Mouse (Mus musculus) hindbrain, embryonic 16.5 days (tissue): ENCODE data around the gene Lax1. TPM values are rescaled to one million over a fixed set of nuclear protein-coding genes. Genes with fewer than 3 reads are reported as not detected.

Experiments
- microRNA-seq: library from miRNA; unstranded; fragments of <30 nt; microRNA quantifications from one replicate; pipeline ENCODE4, GENCODE M21; 2017
- polyA plus RNA-seq: library from polyadenylated mRNA; unstranded; fragments of >200 nt; fragmentation: Nextera tagmentation; extraction: Ambion mirVana; gene quantifications from 2 replicates; pipeline ENCODE4 v1.2.1, GENCODE M21; 2015

Lax1 gene
- polyA plus RNA-seq, 1 experiment from 2014 or later, result not detected

Small RNAs within 50 kb of the gene (microRNA-seq; reads per million reads assigned to microRNA genes)
- gene Mir6903, result 1.2 reads per million

Other genes starting within 250 kb of the Lax1 start
- 325 and 332 TPM in 2 replicates for gene Snrpe, start 79.8 kb downstream of the Lax1 start, polyA plus RNA-seq
- not detected in 2 replicates for gene Zbed6, start 29.2 kb downstream of the Lax1 start, polyA plus RNA-seq
- gene Gm38394, start 28.8 kb downstream of the Lax1 start, polyA plus RNA-seq, result 2.1 and 2.3 TPM in 2 replicates
- gene Atp2b4, start 110.9 kb upstream of the Lax1 start, polyA plus RNA-seq, result 13.6 and 14.7 TPM in 2 replicates
- 4.0 and 4.1 TPM in 2 replicates for gene Optc, start 217.9 kb upstream of the Lax1 start, polyA plus RNA-seq
- gene Prelp, start 231.3 kb upstream of the Lax1 start, polyA plus RNA-seq, result 12.0 and 17.0 TPM in 2 replicates